Mouse (Mus musculus): ENCODE measurements around the gene Rcan3.

- no peak for TF ChIP-seq POLR2A (IDR thresholded peaks at IDR 0.05; ENCODE audit: borderline replicate concordance, low read depth, low read length)
- no peak for TF ChIP-seq CTCF (IDR thresholded peaks at IDR 0.05; ENCODE audit: low read depth, low read length)
Measured at GRCm38 (mm10) chr4:135377241-135377640, 56.4 kb downstream of the Rcan3 start.
